Mouse (Mus musculus) embryonic facial prominence, embryonic 14.5 days (tissue): ENCODE measurements around the gene Tfcp2l1. TPM values are rescaled to one million over a fixed set of nuclear protein-coding genes. Genes with fewer than 3 reads are reported as not detected.

ENCODE experiments used
- ATAC-seq: fragments of 200-750 bp; cut with Nextera tagmentation; 2 replicates; pipeline ENCODE4 v1.8.0; 2017; ENCODE audit warnings: low read depth, moderate number of reproducible peaks, moderate TSS enrichment
- DNase-seq: peaks from one replicate; pipeline ENCODE4 v3.0.0-alpha.2; 2015; ENCODE audit warnings: low spot score
- H3K27ac ChIP-seq: fragments of 300-500 bp; sonication (generic); replicated peaks from 2 replicates; pipeline ENCODE4 v1.5.1; 2014; ENCODE audit warnings: low read depth, mild to moderate bottlenecking, low read length, moderate library complexity
- H3K27me3 ChIP-seq: fragments of 300-500 bp; sonication (generic); replicated peaks from 2 replicates; pipeline ENCODE4 v1.6.1; 2014; ENCODE audit warnings: low read length; ENCODE audit not compliant: control insufficient read depth, insufficient read depth
- H3K36me3 ChIP-seq: fragments of 300-500 bp; sonication (generic); 2 replicates; pipeline ENCODE4 v1.6.1; 2014; ENCODE audit warnings: low read length, mixed read lengths; ENCODE audit not compliant: control insufficient read depth, insufficient read depth
- H3K4me1 ChIP-seq: fragments of 300-500 bp; sonication (generic); 2 replicates; pipeline ENCODE4 v1.6.1; 2014; ENCODE audit warnings: antibody characterized with exemption, low read length; ENCODE audit not compliant: control insufficient read depth, insufficient read depth
- H3K4me2 ChIP-seq: fragments of 300-500 bp; sonication (generic); 2 replicates; pipeline ENCODE4 v1.6.1; 2014; ENCODE audit warnings: low read depth, mild to moderate bottlenecking, low read length, moderate library complexity, mixed read lengths
- H3K4me3 ChIP-seq: fragments of 300-500 bp; sonication (generic); 2 replicates; pipeline ENCODE4 v1.5.1; 2014; ENCODE audit warnings: low read depth, mild to moderate bottlenecking, low read length
- H3K9ac ChIP-seq: fragments of 300-500 bp; sonication (generic); 2 replicates; pipeline ENCODE4 v1.6.1; 2014; ENCODE audit warnings: low read depth, mild to moderate bottlenecking, low read length, moderate library complexity, mixed read lengths
- H3K9me3 ChIP-seq: fragments of 300-500 bp; sonication (generic); 2 replicates; pipeline ENCODE4 v1.6.1; 2016; ENCODE audit warnings: low read length; ENCODE audit not compliant: control insufficient read depth
- WGBS: fragments of 180-500 bp; shearing (Covaris S2); extraction: QIAGEN DNeasy Blood & Tissue Kit; methylation state at CpG from one replicate; pipeline ENCODE4 v1.1.7; 2014; 5-methylcytosine and 5-hydroxymethylcytosine counted together
- polyA plus RNA-seq: library from polyadenylated mRNA; unstranded; fragments of >200 nt; fragmentation: Nextera tagmentation; extraction: Ambion mirVana; gene quantifications from 2 replicates; pipeline ENCODE4 v1.2.1, GENCODE M21; 2014

The Tfcp2l1 gene
- polyA plus RNA-seq, 1 experiment from 2014 or later: 2.8 TPM

DNA sequence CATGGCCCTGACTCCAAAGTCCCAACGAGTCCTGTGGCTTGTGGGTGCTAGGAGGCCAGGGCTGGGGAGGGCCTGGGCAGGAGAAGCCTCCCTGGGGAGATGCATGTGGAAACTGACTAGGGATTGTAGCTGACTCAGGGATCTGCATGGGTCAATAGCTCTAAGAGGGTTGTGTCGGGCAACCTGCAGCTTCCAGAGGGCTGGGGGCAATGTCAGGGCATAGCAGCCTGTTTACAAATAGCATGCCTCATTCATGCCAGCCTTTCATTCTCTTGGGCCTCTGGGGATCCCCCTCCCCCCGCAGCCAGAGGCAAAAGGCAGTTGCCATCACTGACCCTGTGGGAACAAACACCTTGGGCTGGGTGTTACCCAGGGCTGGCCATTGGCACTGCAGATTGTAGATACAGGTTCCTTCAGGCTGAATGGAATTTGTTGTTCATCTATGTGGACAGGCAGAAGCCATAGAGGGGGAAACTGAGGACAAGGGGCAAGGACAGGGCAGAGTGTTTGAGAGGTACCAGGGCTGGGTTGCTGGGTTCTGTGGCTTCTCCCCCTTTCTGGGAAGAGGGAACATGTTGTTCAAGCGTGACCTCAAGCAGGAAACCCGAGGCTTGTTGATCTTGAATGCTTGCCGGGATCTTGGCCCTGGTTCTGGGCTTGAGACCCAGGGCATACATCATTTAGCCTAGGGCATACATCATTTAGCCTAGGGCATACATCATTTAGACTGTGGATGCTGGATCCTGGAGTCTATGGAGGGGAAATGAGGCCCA is 71.6 kb downstream of the Tfcp2l1 start:
- Histone ChIP-seq H3K9ac (no peak overlapping the region), H3K27ac (no peak overlapping the region), H3K4me1 (no peaks in the 10 kb centered on the region), H3K36me3 (no peaks in the 10 kb centered on the region), H3K4me2 (no peak overlapping the region), H3K27me3 (no peaks in the 10 kb centered on the region), H3K4me3 (no peak overlapping the region), H3K9me3 (no peaks in the 10 kb centered on the region)
- WGBS: 56% methylated on average over 6 of the region's 6 CpGs
- DNase-seq (no peak), ATAC-seq (no peak)

DNA sequence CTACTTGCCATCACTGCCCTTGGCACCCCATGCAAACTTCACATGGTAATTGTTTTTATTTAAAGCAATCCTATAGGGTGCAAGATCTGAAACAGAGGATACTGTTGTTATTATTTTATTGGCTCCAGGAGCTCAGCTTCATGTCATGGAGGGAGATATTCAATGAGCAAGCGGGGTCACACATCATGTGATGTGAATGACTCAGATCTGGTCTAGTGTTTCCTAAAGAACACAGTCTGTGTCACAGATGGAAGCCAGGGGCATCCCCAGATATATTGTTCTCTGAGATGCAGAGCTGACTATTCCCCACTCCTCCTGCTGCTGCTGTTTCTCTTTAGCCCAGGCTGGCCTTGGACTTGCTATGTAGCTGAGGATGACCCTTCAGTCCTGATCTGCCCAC is 72.2 kb downstream of the Tfcp2l1 start:
- no peaks in the 10 kb centered on the region for H3K4me1 ChIP-seq
- no peaks in the 10 kb centered on the region for H3K27me3 ChIP-seq
- H3K36me3 ChIP-seq: no peaks in the 10 kb centered on the region
- H3K4me3 ChIP-seq: no peak overlapping the region
- DNase-seq: no peak
- ATAC-seq: no peak
- no peak overlapping the region for H3K9ac ChIP-seq
- WGBS: 82% methylated on average over 1 of the region's 1 CpGs
- no peak overlapping the region for H3K4me2 ChIP-seq
- no peaks in the 10 kb centered on the region for H3K9me3 ChIP-seq
- H3K27ac ChIP-seq: no peak overlapping the region

- Histone ChIP-seq H3K4me3 (no peak overlapping the region), H3K9me3 (peaks cover 7% of the 10 kb centered on the region; the same call in 1 of the 2 replicates), H3K36me3 (no peaks in the 10 kb centered on the region), H3K4me1 (no peaks in the 10 kb centered on the region), H3K27me3 (no peaks in the 10 kb centered on the region), H3K4me2 (no peak overlapping the region), H3K9ac (no peak overlapping the region), H3K27ac (no peak overlapping the region)
- ATAC-seq: peak; percentile 24; the same call in 1 of the 2 replicates
- 80% methylated on average over 4 of the region's 4 CpGs for WGBS
- DNase-seq: peak; percentile 12
These were observed 83.9 kb downstream of the Tfcp2l1 start for GRCm38 (mm10) chr1:118711606-118712005.

DNA sequence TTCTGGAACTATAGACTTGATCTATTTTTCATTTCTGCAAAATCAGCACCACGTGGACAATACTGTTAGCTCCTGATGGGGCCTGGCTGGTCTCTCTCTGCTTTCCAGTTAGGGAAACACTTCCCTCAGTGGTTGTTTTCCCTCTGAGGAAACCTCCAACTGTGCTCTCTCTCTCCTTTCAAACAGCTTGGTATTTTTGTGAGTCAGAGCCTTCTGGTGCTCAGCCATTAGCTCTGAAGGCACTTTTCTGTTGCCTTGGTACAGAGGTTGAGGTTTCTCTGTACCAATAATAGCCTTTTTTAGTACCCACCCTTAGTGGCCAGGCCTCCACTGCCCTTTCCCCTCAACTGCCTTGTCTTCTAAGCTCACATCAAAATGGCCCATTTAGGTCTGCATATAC is 88.5 kb downstream of the Tfcp2l1 start:
- Histone ChIP-seq H3K4me1 (no peaks in the 10 kb centered on the region), H3K27me3 (no peaks in the 10 kb centered on the region), H3K9ac (no peak overlapping the region), H3K36me3 (no peaks in the 10 kb centered on the region), H3K9me3 (peaks cover 7% of the 10 kb centered on the region; the same call in 1 of the 2 replicates), H3K4me2 (no peak overlapping the region), H3K4me3 (no peak overlapping the region), H3K27ac (no peak overlapping the region)
- ATAC-seq: no peak
- no peak for DNase-seq
- WGBS: 62% methylated on average over 1 of the region's 1 CpGs

GRCm38 (mm10) chr1:118718055-118718454 is 90.3 kb downstream of the Tfcp2l1 start:
- no peak overlapping the region for H3K4me2 ChIP-seq
- H3K9ac ChIP-seq: no peak overlapping the region
- no peaks in the 10 kb centered on the region for H3K36me3 ChIP-seq
- H3K4me1 ChIP-seq: no peaks in the 10 kb centered on the region
- H3K27me3 ChIP-seq: no peaks in the 10 kb centered on the region
- no peak overlapping the region for H3K27ac ChIP-seq
- DNase-seq (no peak), ATAC-seq (no peak)
- WGBS: 78% methylated on average over 6 of the region's 6 CpGs
- H3K9me3 ChIP-seq: peaks cover 14% of the 10 kb centered on the region; the same call in 1 of the 2 replicates
- no peak overlapping the region for H3K4me3 ChIP-seq

DNA sequence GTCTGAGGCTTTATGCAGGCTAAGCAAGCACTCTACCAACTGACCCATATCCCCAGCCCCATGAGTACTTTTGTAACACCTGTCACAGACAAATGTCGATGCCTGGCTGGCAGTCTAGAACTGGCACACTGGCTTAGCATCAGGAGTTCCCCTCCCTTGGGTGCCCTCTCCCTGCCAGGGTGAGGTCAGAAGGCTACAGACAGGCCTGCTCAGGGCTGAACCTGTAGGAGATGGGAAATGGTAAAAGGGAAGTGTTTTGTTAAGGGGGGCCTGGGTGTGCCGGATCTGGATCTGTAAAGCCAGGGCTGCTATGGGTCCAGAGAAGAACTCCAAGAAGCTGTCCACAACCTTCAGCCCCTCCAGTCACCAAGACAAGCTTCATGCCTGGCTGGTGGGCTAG is 92.0 kb downstream of the Tfcp2l1 start:
- ATAC-seq (no peak), DNase-seq (no peak)
- Histone ChIP-seq H3K27me3 (no peaks in the 10 kb centered on the region), H3K4me1 (no peaks in the 10 kb centered on the region), H3K9me3 (peaks cover 11% of the 10 kb centered on the region; the same call in 1 of the 2 replicates), H3K27ac (no peak overlapping the region), H3K9ac (no peak overlapping the region), H3K4me3 (no peak overlapping the region), H3K4me2 (no peak overlapping the region), H3K36me3 (no peaks in the 10 kb centered on the region)
- 73% methylated on average over 2 of the region's 2 CpGs for WGBS

DNA sequence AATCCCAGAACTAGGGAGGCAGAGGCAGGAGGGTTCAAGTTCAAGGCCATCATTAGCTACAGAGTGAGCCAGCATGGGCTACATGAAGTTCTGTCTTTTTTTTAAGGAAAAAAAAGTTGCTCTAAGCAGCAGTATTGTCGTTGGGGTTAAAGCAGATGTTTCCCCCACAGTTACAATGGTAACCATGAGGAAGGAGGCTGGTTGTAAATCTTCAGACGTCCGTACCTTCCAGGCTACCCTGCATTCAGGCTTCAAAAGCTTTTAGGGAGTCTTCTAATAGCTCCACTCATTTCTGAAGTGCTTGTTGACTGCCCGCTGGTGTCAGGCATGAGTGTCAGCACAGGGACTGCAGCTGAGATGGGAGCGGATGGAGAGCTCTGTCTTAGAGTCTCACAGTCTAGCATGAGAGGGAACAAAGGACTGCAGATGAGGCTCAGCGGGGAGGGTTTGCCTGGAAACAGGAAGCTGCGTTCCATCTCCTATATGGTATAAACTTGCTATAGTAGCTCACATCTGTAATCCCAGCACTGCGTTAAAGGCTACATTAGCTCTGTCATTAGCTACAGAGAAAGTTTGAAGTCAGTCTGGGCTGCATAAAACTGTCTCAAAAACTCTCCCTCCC is 92.8 kb downstream of the Tfcp2l1 start:
- Histone ChIP-seq H3K4me2 (no peak overlapping the region), H3K27ac (no peak overlapping the region), H3K4me3 (no peak overlapping the region), H3K4me1 (no peaks in the 10 kb centered on the region), H3K9me3 (peaks cover 8% of the 10 kb centered on the region; the same call in 1 of the 2 replicates), H3K27me3 (no peaks in the 10 kb centered on the region), H3K36me3 (no peaks in the 10 kb centered on the region), H3K9ac (no peak overlapping the region)
- 52% methylated on average over 8 of the region's 8 CpGs for WGBS
- DNase-seq (no peak), ATAC-seq (no peak)

GRCm38 (mm10) chr1:118727075-118727474 is 99.3 kb downstream of the Tfcp2l1 start:
- no peak overlapping the region for H3K27ac ChIP-seq
- WGBS: 84% methylated on average over 4 of the region's 4 CpGs
- no peaks in the 10 kb centered on the region for H3K4me1 ChIP-seq
- no peak overlapping the region for H3K4me2 ChIP-seq
- ATAC-seq (no peak), DNase-seq (no peak)
- peaks cover 3% of the 10 kb centered on the region; the same call in 1 of the 2 replicates for H3K9me3 ChIP-seq
- no peak overlapping the region for H3K9ac ChIP-seq
- no peaks in the 10 kb centered on the region for H3K27me3 ChIP-seq
- no peaks in the 10 kb centered on the region for H3K36me3 ChIP-seq
- no peak overlapping the region for H3K4me3 ChIP-seq

DNA sequence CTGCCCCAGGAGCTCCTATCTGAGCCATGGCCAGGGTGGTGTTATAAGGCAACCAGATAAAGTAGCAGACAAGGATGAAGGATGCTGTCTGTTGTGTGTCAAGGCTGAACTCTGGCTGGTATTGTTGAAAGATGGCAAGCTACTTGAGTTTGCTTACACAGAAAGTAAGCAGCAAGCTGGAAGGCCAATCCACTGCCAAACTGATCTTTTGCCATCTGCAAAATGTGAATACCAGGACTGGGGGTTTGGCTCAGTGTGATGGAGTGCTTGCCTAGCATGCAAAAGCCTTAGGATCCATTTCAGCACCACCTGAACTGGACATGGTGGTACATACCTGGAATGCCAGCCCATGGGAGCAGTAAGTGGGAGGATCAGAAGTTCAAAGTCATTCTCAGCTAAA is 101.1 kb downstream of the Tfcp2l1 start:
- Histone ChIP-seq H3K4me1 (no peaks in the 10 kb centered on the region), H3K4me2 (no peak overlapping the region), H3K27me3 (no peaks in the 10 kb centered on the region), H3K9me3 (no peaks in the 10 kb centered on the region), H3K36me3 (no peaks in the 10 kb centered on the region), H3K27ac (no peak overlapping the region), H3K4me3 (no peak overlapping the region), H3K9ac (no peak overlapping the region)
- no peak for DNase-seq
- ATAC-seq: no peak
